Mouse (Mus musculus) small intestine, adult 2 months (tissue): Measurements from ENCODE around the gene Scrg1.

ENCODE experiments used
- CTCF ChIP-seq: fragments of 200-500 bp; IDR thresholded peaks from 2 replicates; pipeline ENCODE4 v1.5.1; 2012; ENCODE audit warnings: low read depth, mild to moderate bottlenecking, control low read depth, inconsistent platforms, low read length, moderate library complexity, mixed read lengths; ENCODE audit not compliant: insufficient replicate concordance, insufficient read length; ENCODE audit errors: extremely low read depth
- POLR2A ChIP-seq: fragments of 200-500 bp; IDR thresholded peaks from 2 replicates; pipeline ENCODE4 v1.6.1; 2012; ENCODE audit warnings: low read depth, mild to moderate bottlenecking, control low read depth, inconsistent platforms, low read length, moderate library complexity

DNA sequence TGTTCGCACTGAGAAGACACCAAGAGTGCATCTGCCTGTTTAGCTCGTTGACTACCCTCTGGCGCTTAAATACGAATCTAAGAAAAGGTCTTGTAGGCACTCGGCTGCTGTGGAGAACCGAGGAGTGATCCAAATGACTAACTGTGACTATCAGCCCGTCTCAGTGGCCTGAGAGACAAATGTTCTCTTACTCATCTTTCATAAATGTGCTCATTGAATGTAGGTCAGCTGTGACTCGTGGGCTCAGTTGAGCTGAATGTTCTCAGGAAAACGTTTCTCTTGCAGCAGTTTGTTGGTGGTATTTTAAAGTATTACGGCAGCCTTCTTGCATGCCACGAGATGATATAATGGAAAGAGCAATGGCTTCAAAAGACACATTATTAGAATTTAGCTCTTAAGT, 24.8 kb upstream of the Scrg1 start:
- no peak for TF ChIP-seq POLR2A
- no peak for TF ChIP-seq CTCF
